Mouse (Mus musculus) forebrain, embryonic 11.5 days (tissue): ENCODE measurements around the gene Aadac. TPM values are rescaled to one million over a fixed set of nuclear protein-coding genes. Genes with fewer than 3 reads are reported as not detected.

ENCODE experiments used
- polyA plus RNA-seq: library from polyadenylated mRNA; unstranded; fragments of >200 nt; fragmentation: Nextera tagmentation; extraction: Ambion mirVana; gene quantifications from 2 replicates; pipeline ENCODE4 v1.2.1, GENCODE M21; 2014

Gene Aadac
- polyA plus RNA-seq, 1 experiment from 2014 or later: not detected

Other genes starting within 250 kb of the Aadac start
- gene Gm8298, start 164.7 kb upstream of the Aadac start, polyA plus RNA-seq: not detected in 2 replicates
- gene C130079G13Rik, start 100.5 kb upstream of the Aadac start, polyA plus RNA-seq: not detected in 2 replicates
- gene Aadacl2, start 19.0 kb upstream of the Aadac start, polyA plus RNA-seq: not detected in 2 replicates
- not detected in 2 replicates for gene Sucnr1, start 56.2 kb downstream of the Aadac start, polyA plus RNA-seq